Mouse (Mus musculus) liver, embryonic 14.5 days (tissue): ENCODE results near the gene Pawr.

ENCODE experiments used
- CTCF ChIP-seq: IDR thresholded peaks from 2 replicates; pipeline ENCODE4 v1.5.1; 2016; ENCODE audit warnings: antibody characterized with exemption, low read depth, control low read depth
- EP300 ChIP-seq: IDR thresholded peaks from 2 replicates; pipeline ENCODE4 v1.6.1; 2016; ENCODE audit warnings: antibody characterized with exemption, low read depth

GRCm38 (mm10) chr10:108406798-108407754 is 75.2 kb downstream of the Pawr start:
- TF ChIP-seq EP300, result no peak
- TF ChIP-seq CTCF, result no peak
